Mouse (Mus musculus): Measurements from ENCODE around the gene Hspa1a.

The Hspa1a gene

GRCm38 (mm10) chr17:34946486-34947140, 25.3 kb downstream of the Hspa1a start:
- no peak for DNase-seq (ENCODE audit: low spot score)

DNA sequence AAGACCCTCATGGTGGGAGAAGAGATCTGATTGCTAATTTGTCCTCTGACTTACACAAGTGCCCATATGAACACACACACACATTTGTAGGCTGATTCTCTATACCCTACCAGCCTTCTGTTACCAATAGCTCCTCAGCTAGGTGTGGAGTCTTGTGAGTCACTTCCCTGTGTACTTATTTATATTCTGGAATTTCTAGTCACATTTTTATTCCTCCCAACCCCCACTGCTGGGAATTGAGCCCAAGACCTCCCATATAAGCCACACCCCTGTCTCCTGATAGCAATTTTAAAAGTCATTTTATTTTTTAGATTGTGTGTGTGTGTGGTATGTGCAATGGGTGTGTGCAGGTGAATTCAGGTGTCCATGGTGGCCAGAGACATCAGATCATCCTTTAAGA, 27.6 kb downstream of the Hspa1a start:
- DNase-seq (ENCODE audit: low spot score) = no peak

- no peak for DNase-seq (ENCODE audit: low spot score)
Observed at GRCm38 (mm10) chr17:34943128-34943815, 28.7 kb downstream of the Hspa1a start.

DNA sequence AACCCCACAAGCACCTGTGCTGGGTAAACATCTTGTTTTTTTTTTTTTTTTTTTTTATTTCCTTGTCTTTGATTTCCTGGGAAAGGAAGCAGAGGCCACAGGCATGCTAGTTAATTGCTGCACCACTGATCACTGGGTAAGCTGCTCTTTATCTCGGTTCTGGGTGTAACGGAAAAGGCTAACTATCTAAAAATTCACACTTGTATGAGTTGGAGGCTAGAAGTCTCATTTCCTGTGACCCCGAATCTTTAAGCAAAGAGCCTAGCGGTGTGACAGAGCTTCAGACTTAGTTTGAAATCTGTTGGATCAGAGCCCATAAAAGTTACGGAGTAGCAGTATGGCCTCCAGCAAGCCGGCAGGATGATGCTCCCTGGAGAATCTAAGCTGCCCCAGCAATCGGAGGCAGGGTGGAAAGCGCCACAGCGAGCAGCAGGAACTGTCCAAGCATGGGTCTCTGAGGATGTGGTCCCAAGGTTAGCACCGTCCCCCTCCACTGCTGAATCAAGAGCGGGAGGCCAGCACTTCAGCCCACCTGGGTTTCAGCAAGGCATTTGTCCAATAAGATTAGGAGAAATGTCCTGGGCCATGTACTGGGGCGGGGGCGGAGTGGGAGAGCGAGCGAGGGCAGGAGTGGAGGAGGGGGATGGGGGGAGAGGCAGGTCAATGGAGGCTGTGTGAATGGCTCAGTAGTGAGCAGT, 30.5 kb downstream of the Hspa1a start:
- DNase-seq (ENCODE audit: low spot score) = no peak

GRCm38 (mm10) chr17:34937960-34938505, 33.9 kb downstream of the Hspa1a start:
- DNase-seq (ENCODE audit: low spot score) = no peak

DNA sequence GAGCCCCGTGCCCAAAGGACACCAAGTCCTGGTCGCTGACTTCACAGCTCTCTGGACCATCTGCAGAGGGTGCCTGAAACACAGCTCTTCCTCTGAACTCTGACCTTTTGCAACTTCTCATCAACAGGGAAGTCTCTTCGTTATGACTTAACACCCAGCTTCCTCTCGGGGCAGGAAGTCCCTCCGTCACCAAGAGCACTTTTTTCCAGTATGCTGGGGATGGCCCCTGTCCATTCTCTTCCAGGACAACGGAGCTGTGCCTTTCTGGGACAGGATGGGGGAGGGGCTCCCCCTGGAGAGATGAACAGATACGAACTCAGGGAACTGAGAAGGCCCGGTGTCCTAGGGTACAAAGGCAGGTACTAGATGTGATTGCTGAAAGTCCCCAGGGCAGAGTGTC, 37.1 kb downstream of the Hspa1a start:
- no peak for DNase-seq (ENCODE audit: low spot score)

DNA sequence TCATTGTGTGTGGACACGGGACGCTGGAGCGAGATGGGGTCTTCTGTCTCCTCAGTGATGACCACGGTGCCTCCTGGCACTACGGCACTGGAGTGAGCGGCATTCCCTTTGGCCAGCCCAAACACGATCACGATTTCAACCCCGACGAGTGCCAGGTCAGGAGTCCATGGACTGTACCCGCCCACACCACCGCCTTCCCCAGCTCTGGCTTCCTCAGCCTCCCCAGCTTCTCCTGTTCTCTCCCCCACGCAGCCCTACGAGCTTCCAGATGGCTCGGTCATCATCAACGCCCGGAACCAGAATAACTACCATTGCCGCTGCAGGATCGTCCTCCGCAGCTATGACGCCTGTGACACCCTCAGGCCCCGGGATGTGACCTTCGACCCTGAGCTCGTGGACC, 37.9 kb downstream of the Hspa1a start:
- DNase-seq (ENCODE audit: low spot score) = no peak

DNA sequence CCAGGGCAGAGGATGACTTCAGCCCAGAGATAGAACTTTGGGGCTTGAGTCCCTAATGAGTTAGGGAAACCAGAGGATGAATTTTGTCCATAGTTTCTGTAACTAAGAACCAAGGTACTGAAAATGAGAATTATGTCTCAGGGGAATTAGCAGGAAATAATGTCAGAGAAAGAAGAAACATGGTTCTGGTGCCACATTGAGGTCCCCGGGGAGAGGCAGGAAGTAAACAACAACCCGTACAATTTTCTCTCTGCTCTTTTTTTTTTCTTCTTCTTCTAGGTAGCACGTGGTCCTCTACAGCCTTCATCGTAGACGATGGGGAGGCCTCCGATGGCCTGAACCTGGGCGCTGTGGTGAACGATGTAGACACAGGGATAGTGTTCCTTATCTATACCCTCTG, 39.7 kb downstream of the Hspa1a start:
- no peak for DNase-seq (ENCODE audit: low spot score)

GRCm38 (mm10) chr17:34931735-34932098, 40.2 kb downstream of the Hspa1a start:
- no peak for DNase-seq (ENCODE audit: low spot score)

- DNase-seq (ENCODE audit: low spot score) = peak; percentile 88
Observed at GRCm38 (mm10) chr17:34931061-34931734, 40.8 kb downstream of the Hspa1a start, which contains the start of gene Neu1. Gene Neu1 (plus strand): TSS chr17:34931253.

DNA sequence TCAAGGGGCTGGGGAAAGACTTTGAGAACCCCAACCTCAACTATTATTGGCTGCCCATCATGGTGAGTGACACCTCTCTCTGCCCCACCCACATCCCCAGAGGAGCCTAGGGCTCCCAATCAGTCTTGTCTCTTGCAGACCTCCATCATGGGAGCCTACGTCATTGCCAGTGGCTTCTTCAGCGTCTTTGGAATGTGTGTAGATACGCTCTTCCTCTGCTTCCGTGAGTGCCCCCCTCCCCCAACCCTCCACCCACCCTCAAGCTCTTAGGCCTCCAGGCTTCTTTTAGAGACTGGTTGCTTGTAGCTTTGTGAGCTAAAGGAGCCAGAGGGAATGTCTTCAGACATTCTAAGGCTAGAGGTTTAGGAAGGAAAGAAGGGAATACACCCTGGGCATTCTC, 43.1 kb downstream of the Hspa1a start:
- no peak for DNase-seq (ENCODE audit: low spot score)

DNA sequence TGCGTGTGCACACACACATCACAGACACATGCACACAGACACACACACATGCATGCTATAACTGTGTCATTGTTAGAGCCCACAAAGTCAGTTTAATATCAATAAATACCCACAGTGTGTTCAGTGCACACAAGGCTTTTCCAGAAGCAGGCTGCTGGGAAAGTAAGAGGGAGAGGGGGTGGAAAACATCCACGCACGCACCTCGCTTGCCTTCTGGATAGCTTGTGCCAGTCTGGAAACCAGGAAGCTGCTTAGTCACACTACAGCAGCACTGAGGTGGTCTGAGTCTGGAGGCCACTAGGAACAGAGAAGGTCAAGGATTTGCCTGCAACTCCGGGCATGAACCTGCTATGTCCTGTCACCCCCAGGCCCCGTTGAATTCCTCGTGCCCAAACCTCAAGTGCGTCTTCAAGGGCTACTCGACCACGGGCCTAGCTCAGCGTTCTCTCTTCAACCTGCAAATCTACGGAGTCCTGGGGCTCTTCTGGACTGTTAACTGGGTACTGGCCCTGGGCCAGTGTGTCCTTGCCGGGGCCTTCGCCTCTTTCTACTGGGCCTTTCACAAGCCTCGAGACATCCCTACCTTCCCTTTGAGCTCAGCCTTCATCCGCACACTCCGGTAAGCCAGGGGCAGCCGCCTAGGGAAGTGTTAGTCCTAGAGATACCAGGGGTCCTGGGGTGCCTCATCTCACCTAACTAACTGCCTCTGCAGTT, 44.5 kb downstream of the Hspa1a start:
- no peak for DNase-seq (ENCODE audit: low spot score)

DNA sequence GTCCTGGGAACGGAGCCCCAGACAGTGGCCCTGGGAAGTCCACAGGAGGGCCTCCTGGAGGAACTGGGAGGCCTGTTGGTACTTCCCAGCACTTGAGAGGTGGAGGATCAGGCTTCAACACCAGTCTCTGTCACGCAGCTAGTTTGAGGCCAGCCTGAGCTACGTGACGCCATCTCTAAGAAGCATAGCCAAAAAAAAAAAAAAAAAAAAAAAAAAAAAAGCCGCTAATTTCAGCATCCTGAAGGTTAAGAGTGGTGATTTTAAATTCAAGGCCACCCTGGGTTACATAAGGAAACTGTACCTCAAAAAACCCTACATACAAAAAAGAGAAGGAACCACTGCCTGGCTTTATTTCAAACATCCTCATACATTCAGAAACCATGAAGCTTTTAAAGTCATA, 47.7 kb downstream of the Hspa1a start:
- no peak for DNase-seq (ENCODE audit: low spot score)

DNA sequence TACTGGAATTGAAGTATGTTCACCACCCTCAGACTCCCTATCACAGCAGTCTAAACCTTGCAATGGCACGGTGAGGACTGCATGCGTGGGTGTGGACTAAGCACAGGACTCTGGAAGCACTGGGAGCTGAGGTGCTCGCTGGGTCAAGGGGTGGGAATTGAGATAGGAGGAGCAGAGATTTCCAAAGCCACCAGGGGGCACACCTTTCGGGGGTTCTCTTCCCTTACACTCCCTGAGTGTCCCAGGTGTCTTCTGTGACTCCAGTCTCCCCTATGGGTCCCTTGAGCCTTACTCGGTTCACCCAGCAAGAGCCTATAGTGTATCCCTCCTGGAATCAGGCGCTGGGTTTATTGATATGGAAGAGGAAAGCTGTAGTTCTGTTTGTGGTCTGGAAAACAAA, 49.0 kb downstream of the Hspa1a start:
- no peak for DNase-seq (ENCODE audit: low spot score)

Measured in ovary, postnatal 10 days (tissue).